Mouse (Mus musculus) leukemia stem cell, adult 10-12 weeks (primary cell): ENCODE data around the gene Itgb4. TPM values are rescaled to one million over a fixed set of nuclear protein-coding genes. Genes with fewer than 3 reads are reported as not detected.

Source experiments
- polyA plus RNA-seq: library from polyadenylated mRNA; stranded (reverse); fragments of >175 nt; gene quantifications from 2 replicates; pipeline ENCODE4 v1.2.3, GENCODE M21; 2012; ENCODE audit warnings: low replicate concordance

Gene Itgb4
- polyA plus RNA-seq = 0.16 and 0.41 TPM in 2 replicates

DNA sequence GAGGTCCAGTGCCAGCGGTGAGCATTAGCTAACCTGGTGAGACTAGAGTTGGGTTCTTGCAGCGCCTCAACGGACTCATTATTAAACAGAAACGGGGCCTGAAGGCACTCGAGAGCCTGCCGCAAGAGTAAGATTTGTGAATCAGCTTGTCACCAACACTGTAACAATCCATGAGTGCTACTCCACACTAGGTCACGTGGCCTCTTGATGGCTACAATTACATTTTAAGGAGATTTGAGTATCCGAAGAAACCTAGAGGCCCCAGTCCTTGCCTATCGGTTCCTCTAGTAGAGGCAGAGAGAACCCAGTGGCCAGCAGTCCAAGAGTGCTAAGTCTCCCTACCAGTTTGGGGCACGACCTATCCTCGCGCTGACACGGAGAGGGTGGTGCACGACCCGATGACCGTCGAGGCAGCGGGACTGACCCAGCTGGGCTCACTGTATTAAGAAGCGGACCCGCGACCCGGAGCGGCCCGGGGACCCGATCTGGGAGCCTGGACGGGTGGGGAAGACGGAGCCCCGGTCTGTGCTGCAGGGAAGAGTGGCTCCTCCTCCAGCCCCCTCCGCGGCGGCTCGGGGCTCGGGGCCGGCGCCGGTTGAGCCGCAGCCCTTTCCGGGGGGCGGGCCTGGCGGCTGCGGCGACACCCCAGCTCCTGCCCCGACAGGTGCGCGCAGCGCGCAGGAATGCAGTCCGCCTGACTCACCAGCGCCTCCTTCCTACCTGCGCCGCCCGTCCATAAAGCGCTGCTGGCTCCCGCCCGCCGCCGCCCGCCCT is at the start of gene Itgb4:
Gene Itgb4 (plus strand): TSS at position 401 of the 774 bp plus-strand sequence.

DNA sequence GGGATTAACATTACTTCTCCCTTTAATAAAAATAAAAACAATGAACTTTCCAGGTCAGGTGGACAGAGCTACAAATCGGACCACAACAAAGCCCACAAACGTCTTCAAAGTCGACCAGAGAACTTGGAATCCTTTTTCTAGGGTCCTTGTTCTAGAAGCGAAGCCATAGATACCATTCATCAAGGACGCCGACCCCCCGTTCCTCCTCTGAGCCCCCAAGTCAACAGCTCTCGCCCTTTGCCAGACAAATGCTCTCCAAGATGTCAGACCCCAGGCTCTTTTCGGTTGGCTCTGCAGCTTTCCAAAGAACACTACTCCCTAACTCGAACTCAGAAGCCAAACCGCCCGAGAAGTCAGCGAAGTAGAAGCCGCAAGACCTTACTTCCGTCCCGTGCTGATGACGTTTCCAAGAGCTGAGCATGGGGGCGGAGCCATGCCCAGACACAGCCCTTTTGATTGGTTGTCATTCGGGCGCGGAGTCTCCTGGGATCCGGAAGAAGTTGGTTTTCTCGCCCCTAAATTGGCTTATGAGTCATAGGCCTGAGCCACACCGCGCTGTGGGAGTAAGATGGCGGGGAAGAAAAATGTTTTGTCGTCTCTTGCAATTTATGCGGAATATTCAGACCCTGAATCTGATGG is 41.3 kb upstream of the Itgb4 start, which contains the start of the genes Sap30bp and Recql5:
Gene Sap30bp (plus strand): TSS at position 175 of the 639 bp plus-strand sequence.
Gene Recql5 (minus strand): TSS at position 370 of the 639 bp plus-strand sequence.

DNA sequence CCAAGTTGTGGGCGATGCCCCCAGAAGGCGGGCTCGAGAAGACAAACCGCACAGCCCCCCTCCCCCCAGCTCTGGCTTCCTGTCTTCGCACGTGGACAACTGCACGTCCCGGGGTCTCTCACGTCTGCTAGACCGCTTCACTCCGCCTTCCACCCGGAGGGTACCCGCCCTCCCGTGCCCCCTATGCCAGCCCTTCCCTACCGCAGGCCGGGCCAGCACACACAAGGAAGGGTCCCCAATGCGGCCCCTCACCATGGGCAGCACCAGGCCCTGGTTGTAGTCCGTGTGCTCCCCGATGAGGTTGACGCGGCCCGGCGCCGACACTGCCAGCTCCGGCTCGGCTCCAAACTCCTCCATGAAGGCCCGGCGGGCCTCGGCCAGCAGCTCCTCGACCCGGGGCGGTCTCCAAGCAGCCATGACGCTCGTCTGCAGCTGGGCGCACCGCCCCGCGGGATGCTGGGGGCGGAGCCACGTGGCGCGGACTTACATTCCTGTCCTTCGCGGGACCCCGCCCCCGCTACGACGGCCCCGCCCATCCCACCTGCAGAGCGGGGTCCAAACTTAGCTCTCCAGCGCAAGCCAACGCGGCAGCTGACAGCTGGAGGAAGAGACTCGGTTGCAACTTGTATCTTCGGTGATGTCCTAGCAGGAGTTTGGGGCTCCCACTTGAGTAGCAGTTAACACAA is 37.9 kb downstream of the Itgb4 start, which contains the start of gene Galk1:
Gene Galk1 (minus strand): TSS at position 458 of the 686 bp plus-strand sequence.

DNA sequence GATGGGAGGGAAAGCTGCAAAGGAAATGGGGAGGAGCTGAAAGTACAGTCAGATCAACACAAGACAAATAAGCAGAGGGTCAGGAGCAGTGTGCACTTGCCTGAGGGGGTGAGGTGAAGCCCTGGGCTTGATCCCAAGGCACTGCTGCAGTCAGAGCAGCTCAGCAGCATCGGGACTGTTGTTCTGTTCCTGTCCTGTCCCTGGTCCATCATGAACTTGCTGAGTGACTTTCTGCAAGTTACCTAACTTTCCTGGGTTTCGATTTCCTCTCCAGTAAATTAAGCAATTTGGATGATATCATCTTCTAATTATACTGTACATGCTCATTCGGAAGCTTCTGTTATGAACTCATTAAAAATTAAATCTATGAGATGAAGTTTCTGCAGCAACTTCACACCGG is 53.2 kb downstream of the Itgb4 start, which contains the start of gene H3f3b:
Gene H3f3b (minus strand): TSS at position 207 of the 400 bp plus-strand sequence.

DNA sequence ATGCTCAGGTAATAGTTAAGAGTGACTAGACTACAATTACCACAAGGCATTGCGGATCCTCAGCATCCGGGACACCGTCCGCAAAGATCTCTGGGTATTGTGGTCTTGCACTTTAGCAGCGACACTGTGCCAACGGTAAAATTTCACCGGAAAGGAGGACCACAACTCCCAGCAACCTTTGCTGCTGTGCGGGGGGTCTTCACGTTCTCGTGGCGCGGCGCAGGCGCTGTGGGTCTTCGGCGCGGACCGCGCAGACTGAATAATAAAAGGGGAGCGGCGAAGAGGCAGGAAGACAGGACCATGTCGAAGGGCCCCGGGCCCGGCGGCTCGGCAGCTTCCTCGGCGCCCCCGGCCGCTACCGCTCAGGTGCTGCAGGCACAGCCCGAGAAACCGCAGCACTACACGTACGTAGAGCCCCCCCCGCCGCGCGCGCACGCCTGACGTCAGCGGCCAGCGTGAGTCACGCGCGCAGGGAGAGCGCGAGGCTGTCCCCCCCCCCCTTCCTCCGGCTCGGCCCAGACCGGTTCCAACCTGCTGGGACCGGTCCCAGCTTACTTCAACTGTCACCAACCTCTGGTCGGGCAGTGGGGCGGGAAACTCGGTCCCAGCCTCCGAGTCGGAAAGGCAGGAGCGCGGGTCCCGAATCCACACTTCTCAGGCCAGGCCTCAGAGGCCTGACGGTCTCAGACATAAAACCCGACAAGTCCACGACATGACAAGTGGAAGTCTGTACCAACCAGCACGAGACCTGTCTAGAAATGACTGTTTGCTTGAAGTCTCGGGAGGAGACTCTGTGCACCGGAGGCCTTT is 55.8 kb downstream of the Itgb4 start, which contains the start of gene Unk:
Gene Unk (plus strand): TSS at position 235 of the 810 bp plus-strand sequence.

Other genes starting within 250 kb of the Itgb4 start
- 45.5 and 78.4 TPM in 2 replicates for gene Tmem94, start 209.3 kb upstream of the Itgb4 start, polyA plus RNA-seq
- gene Caskin2, start 161.1 kb upstream of the Itgb4 start, polyA plus RNA-seq = 48.6 and 56.2 TPM in 2 replicates
- gene Tsen54, start 160.0 kb upstream of the Itgb4 start, polyA plus RNA-seq = 49.9 and 89.1 TPM in 2 replicates
- gene Llgl2, start 150.7 kb upstream of the Itgb4 start, polyA plus RNA-seq = 15.1 and 17.7 TPM in 2 replicates
- gene Myo15b, start 116.3 kb upstream of the Itgb4 start, polyA plus RNA-seq = 0.06 and 0.23 TPM in 2 replicates
- 7.9 and 16.4 TPM in 2 replicates for gene Smim5, start 74.7 kb upstream of the Itgb4 start, polyA plus RNA-seq
- gene Smim6, start 62.7 kb upstream of the Itgb4 start, polyA plus RNA-seq = 0.56 and 1.1 TPM in 2 replicates
- 9.0 and 29.2 TPM in 2 replicates for gene Sap30bp, start 41.4 kb upstream of the Itgb4 start, polyA plus RNA-seq
- 6.9 and 21.1 TPM in 2 replicates for gene Recql5, start 41.2 kb upstream of the Itgb4 start, polyA plus RNA-seq
- 23.8 and 28.8 TPM in 2 replicates for gene Galk1, start 38.0 kb downstream of the Itgb4 start, polyA plus RNA-seq
- gene H3f3b, start 53.3 kb downstream of the Itgb4 start, polyA plus RNA-seq = 400 and 612 TPM in 2 replicates
- 59.7 and 71.3 TPM in 2 replicates for gene Unk, start 55.6 kb downstream of the Itgb4 start, polyA plus RNA-seq
- 404 and 502 TPM in 2 replicates for gene Unc13d, start 103.3 kb downstream of the Itgb4 start, polyA plus RNA-seq
- gene Wbp2, start 112.3 kb downstream of the Itgb4 start, polyA plus RNA-seq = 429 and 514 TPM in 2 replicates
- 9.7 and 13.5 TPM in 2 replicates for gene Trim47, start 152.5 kb downstream of the Itgb4 start, polyA plus RNA-seq
- 5.0 and 8.5 TPM in 2 replicates for gene Trim65, start 156.4 kb downstream of the Itgb4 start, polyA plus RNA-seq
- gene Mrpl38, start 164.2 kb downstream of the Itgb4 start, polyA plus RNA-seq = 94.4 and 126 TPM in 2 replicates
- 18.5 and 21.7 TPM in 2 replicates for gene Fbf1, start 193.5 kb downstream of the Itgb4 start, polyA plus RNA-seq
- gene Ten1, start 224.1 kb downstream of the Itgb4 start, polyA plus RNA-seq = 56.6 and 72.8 TPM in 2 replicates
- gene Acox1, start 224.3 kb downstream of the Itgb4 start, polyA plus RNA-seq = 1.3 and 1.8 TPM in 2 replicates